Mouse (Mus musculus): Measurements from ENCODE around the gene Acad10.
"Not testable (repeated sequence)": the region's sequence is repeated elsewhere in the genome, so short reads cannot be mapped to it uniquely, and the experiment has no call there.

DNA sequence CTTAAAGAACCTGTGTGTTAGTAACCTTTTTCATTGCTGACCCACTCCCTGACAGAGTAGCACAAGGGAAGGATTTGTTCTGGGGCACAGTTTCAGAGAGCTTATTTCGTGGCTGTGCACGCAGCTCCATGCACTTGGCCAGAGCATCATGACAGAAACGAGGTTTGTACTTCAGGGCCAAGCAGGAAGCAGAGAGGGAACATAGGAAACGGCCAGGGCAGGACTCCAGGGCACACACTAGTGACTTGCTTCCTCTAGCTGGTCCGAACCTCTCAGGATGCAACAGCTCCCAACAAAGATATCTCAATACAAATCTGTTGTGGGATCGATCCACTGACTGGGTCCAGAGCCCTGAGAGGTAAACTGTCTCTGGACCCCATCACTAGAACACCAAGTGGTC, 3.4 kb downstream of the Acad10 start:
- not testable (repeated sequence) for TF ChIP-seq POLR2A, CTCF (IDR thresholded peaks at IDR 0.05; ENCODE audit: insufficient read depth, low read depth, low read length)

Measured in olfactory bulb, adult 2 months (tissue).